Mouse (Mus musculus) lung, embryonic 16.5 days (tissue): ENCODE measurements around the gene Oasl1. TPM values are rescaled to one million over a fixed set of nuclear protein-coding genes. Genes with fewer than 3 reads are reported as not detected.
"Not testable (repeated sequence)": the region's sequence is repeated elsewhere in the genome, so short reads cannot be mapped to it uniquely, and the experiment has no call there.

Experiments used
- ATAC-seq: fragments of 200-750 bp; cut with Nextera tagmentation; 2 replicates; pipeline ENCODE4 v1.8.0; 2017; ENCODE audit warnings: low read depth, mild to moderate bottlenecking, moderate library complexity
- H3K27ac ChIP-seq: fragments of 300-500 bp; sonication (generic); 2 replicates; pipeline ENCODE4 v1.5.1; 2014; ENCODE audit warnings: mild to moderate bottlenecking, control low read depth, low read length
- H3K27me3 ChIP-seq: fragments of 300-500 bp; sonication (generic); 2 replicates; pipeline ENCODE4 v1.6.1; 2014; ENCODE audit warnings: low read depth, low read length, mixed read lengths; ENCODE audit not compliant: control insufficient read depth, insufficient read depth
- H3K36me3 ChIP-seq: fragments of 300-500 bp; sonication (generic); 2 replicates; pipeline ENCODE4 v1.6.1; 2014; ENCODE audit warnings: low read length; ENCODE audit not compliant: control insufficient read depth, insufficient read depth
- H3K4me1 ChIP-seq: fragments of 300-500 bp; sonication (generic); replicated peaks from 2 replicates; pipeline ENCODE4 v1.6.1; 2014; ENCODE audit warnings: low read length, mixed read lengths; ENCODE audit not compliant: control insufficient read depth, insufficient read depth
- H3K4me2 ChIP-seq: fragments of 300-500 bp; sonication (generic); 2 replicates; pipeline ENCODE4 v1.6.1; 2014; ENCODE audit warnings: low read depth, low read length, control low read depth
- H3K4me3 ChIP-seq: fragments of 300-500 bp; sonication (generic); 2 replicates; pipeline ENCODE4 v1.5.1; 2014; ENCODE audit warnings: mild to moderate bottlenecking, low read length, control low read depth
- H3K9ac ChIP-seq: fragments of 300-500 bp; sonication (generic); 2 replicates; pipeline ENCODE4 v1.6.1; 2014; ENCODE audit warnings: low read length, control low read depth
- H3K9me3 ChIP-seq: fragments of 300-500 bp; sonication (generic); 2 replicates; pipeline ENCODE4 v1.6.1; 2016; ENCODE audit warnings: low read length; ENCODE audit not compliant: control insufficient read depth
- WGBS: fragments of 180-500 bp; shearing (Covaris S2); extraction: QIAGEN DNeasy Blood & Tissue Kit; methylation state at CpG from one replicate; pipeline ENCODE4 v1.1.7; 2014; 5-methylcytosine and 5-hydroxymethylcytosine counted together
- polyA plus RNA-seq: library from polyadenylated mRNA; unstranded; fragments of >200 nt; fragmentation: Nextera tagmentation; extraction: Ambion mirVana; gene quantifications from 2 replicates; pipeline ENCODE4 v1.2.1, GENCODE M21; 2015

Gene Oasl1
- 0.50 and 0.85 TPM in 2 replicates for polyA plus RNA-seq

DNA sequence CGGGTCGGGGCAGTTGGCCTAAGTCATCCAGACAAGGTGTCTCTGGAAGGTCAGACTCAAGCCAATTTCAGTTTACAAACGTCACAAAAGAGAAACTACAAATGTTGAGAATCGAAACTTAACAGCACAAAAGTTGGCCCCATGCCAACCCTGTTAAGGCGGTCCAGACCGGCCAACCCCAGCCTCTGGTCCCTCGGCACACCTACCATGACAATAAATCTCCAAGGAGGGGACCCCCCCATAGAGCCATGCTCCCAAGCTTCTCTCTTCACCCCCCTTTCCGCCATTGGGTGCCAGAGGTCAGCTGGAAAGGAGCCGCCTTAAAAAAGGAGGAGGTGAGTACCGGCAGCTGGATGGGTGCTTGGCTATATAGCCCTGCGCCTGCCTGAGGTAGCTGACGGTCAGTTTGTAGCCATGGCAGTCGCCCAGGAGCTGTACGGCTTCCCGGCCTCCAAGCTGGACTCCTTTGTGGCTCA lies at the start of gene Oasl1:
Gene Oasl1, plus strand, starts transcription at position 243 of the 476 bp plus-strand sequence.
- H3K9me3 ChIP-seq = no peaks in the 10 kb centered on the region
- H3K4me1 ChIP-seq = 0 out of 2 replicates have a peak, but pooled peaks cover 4% of the 10 kb centered on the region
- peak; percentile 67; the same call in 1 of the 2 replicates for ATAC-seq
- 14% methylated on average over 15 of the region's 15 CpGs for WGBS
- H3K27ac ChIP-seq = no peak within 1 kb of the TSS
- no peaks in the 10 kb centered on the region for H3K27me3 ChIP-seq
- peak within 1 kb of the TSS; percentile 23 for H3K9ac ChIP-seq
- peak within 1 kb of the TSS; percentile 37 for H3K4me3 ChIP-seq
- peak within 1 kb of the TSS; percentile 61 for H3K4me2 ChIP-seq
- no peaks in the 10 kb centered on the region for H3K36me3 ChIP-seq

DNA sequence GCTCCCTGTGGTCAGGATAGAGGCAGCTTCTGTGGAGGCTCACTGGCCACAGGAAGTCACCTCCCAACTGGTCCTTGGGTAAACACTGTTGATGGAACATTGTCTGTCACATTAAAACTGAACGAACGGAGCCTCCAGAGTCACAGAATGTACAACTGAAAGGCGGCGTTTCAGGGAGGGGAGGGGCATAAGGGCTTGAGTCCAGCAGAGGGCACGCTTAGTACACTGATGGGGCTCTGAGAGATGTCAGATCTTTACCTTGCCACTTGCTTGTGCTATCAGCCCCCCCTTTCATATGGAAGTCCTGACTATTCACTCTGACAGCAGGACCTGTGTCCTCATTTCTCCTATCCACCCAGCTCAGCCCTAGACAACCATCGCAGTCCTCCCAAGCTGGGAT lies 47.2 kb upstream of the Oasl1 start:
- H3K4me2 ChIP-seq = 0 out of 2 replicates have a peak overlapping the region, but pooled peaks have one; percentile 1
- H3K9ac ChIP-seq = no peak overlapping the region
- H3K27me3 ChIP-seq = no peaks in the 10 kb centered on the region
- no peaks in the 10 kb centered on the region for H3K9me3 ChIP-seq
- no peaks in the 10 kb centered on the region for H3K4me1 ChIP-seq
- no peak overlapping the region for H3K4me3 ChIP-seq
- H3K27ac ChIP-seq = no peak overlapping the region
- 0 out of 2 replicates have a peak, but pooled peaks have one; percentile 31 for ATAC-seq
- no peaks in the 10 kb centered on the region for H3K36me3 ChIP-seq
- 30% methylated on average over 6 of the region's 6 CpGs for WGBS

DNA sequence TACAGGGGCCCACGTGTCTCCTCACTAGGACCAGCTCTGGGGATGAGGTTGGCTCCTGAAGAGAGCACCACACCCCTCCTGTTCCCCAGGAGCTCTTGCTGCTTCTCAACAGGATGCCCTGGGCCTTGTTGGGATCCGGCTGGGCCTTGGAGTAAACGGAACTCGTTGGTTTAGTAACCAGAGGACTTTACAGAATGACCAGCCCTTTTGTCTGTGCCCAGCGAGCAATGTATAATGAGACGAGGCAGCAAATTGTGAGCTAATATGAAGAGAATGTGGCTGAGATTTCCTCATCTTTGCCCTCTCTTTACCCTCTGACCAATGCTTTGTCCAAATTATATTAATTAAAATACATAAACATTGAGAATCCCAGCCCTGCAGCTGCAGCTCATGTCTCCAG lies 46.7 kb upstream of the Oasl1 start:
- H3K9ac ChIP-seq = no peak overlapping the region
- H3K4me3 ChIP-seq = no peak overlapping the region
- H3K36me3 ChIP-seq = no peaks in the 10 kb centered on the region
- H3K4me2 ChIP-seq = no peak overlapping the region
- no peaks in the 10 kb centered on the region for H3K4me1 ChIP-seq
- H3K27me3 ChIP-seq = no peaks in the 10 kb centered on the region
- WGBS = 42% methylated on average over 6 of the region's 6 CpGs
- H3K27ac ChIP-seq = no peak overlapping the region
- no peak for ATAC-seq
- no peaks in the 10 kb centered on the region for H3K9me3 ChIP-seq

DNA sequence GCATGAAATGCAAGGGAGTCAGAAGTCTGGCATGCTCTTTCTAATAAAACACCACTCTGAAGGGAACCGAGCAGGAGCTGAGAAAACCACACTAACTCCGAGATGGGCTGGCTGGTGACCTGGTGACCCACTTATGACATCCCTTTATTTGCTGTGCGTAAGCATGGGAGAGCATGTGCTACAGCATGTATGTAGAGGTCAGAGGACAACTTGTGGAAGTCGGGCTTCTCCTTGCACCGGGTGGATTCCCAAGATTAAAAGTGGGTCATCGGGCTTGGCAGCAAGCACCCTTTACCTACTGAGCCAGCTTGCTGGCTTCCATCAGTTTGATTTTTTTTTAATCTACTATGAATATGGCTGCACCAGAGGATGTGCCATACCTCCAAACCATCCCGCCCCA lies 45.6 kb upstream of the Oasl1 start:
- H3K27me3 ChIP-seq = no peaks in the 10 kb centered on the region
- H3K4me1 ChIP-seq = no peaks in the 10 kb centered on the region
- H3K9ac ChIP-seq = no peak overlapping the region
- 57% methylated on average over 7 of the region's 7 CpGs for WGBS
- no peaks in the 10 kb centered on the region for H3K9me3 ChIP-seq
- H3K4me2 ChIP-seq = no peak overlapping the region
- no peak for ATAC-seq
- no peak overlapping the region for H3K27ac ChIP-seq
- H3K4me3 ChIP-seq = no peak overlapping the region
- H3K36me3 ChIP-seq = no peaks in the 10 kb centered on the region

DNA sequence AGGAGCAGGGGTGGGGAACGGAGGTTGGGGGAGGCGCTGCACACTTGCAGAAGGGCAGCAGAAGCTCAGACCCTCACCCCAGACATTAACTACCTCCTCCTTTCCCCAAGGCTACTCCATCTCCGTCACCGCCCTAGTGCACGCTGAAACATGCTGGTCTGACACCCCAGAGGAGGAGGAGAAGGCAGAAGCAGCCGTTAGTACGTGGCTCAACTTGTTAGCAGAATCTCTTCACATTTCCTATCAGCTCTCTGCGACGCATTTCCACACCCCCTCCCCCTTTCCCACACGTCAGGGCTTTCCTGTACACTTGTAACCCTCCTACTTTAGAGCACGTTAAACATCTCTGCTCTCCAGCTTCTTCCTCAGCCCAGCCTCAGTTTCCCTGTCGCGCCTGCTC lies 43.6 kb upstream of the Oasl1 start:
- Histone ChIP-seq H3K4me3 (no peak overlapping the region), H3K4me1 (no peaks in the 10 kb centered on the region), H3K9me3 (no peaks in the 10 kb centered on the region), H3K27me3 (no peaks in the 10 kb centered on the region), H3K36me3 (no peaks in the 10 kb centered on the region), H3K27ac (no peak overlapping the region), H3K9ac (no peak overlapping the region), H3K4me2 (no peak overlapping the region)
- WGBS = 29% methylated on average over 10 of the region's 13 CpGs
- no peak for ATAC-seq

DNA sequence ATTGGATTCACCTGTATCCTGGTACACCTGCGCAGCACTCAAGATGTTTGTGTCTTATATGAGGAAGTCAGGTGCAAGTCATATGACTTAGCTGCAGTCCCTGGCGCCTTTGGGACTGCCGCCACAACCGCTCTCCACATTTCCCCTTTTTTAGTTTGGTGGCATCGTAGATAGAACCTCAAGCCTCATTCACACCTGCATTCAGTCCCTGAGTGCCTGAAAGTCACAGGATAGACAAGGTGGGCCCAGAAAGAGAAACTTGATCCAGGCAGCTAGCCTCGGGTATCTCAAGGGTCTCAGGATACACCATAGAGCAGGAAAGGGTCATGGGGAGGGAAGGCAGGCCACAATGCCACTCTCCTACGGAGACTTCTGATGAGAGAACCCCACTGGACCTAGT lies 40.7 kb upstream of the Oasl1 start:
- WGBS = 82% methylated on average over 6 of the region's 7 CpGs
- H3K9ac ChIP-seq, H3K4me1 ChIP-seq, H3K27ac ChIP-seq, ATAC-seq, H3K36me3 ChIP-seq, H3K27me3 ChIP-seq, H3K4me2 ChIP-seq, H3K9me3 ChIP-seq, H3K4me3 ChIP-seq: not testable (repeated sequence)

DNA sequence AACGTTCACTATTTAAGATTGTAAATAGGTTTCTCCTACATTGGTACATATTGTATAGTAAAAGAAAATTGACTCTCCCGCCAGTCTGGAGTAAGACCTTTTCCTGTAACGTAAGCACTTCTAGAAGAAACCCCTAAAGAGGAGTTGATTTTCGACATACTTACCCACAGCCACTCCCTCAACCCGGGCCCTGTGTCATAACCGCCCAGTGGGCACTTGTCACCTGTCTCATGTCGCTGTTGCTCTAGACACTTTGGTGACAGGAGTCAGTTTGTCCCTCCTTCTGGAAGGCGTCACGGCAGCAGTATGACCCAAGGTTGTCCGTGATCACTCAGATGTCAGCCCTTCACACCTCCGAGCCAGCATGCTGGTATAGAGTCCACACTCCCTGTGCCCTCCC lies 40.0 kb upstream of the Oasl1 start:
- no peak overlapping the region for H3K9ac ChIP-seq

DNA sequence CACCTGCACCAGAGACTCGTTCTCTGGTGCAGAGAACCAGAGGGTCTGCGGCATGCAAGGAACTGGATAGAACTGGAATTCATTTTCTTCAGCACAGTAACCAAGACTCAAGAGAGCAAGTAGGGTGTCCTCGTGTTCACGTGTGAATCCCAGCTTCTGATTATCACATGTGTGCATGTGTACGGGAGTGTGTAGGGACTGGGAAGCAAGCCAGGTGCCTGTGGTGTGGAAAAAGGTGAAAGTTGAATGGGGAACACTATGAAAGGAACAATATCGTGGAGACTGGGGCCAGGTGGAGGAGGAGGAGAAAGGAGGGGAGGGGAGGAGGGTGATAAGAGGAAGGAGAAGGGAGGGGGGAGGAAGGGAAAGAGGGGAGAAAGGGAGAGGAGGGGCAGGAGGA lies 36.2 kb upstream of the Oasl1 start:
- ATAC-seq = no peak
- H3K27me3 ChIP-seq = no peaks in the 10 kb centered on the region
- no peaks in the 10 kb centered on the region; the same call in 1 of the 2 replicates for H3K9me3 ChIP-seq
- WGBS = 66% methylated on average over 6 of the region's 6 CpGs
- no peak overlapping the region for H3K4me3 ChIP-seq
- no peaks in the 10 kb centered on the region for H3K4me1 ChIP-seq
- no peaks in the 10 kb centered on the region for H3K36me3 ChIP-seq
- H3K27ac ChIP-seq = no peak overlapping the region
- H3K4me2 ChIP-seq = no peak overlapping the region
- no peak overlapping the region for H3K9ac ChIP-seq

More for the DNA sequence above, 40.0 kb upstream of the Oasl1 start:
- H3K27ac ChIP-seq = no peak overlapping the region
- no peaks in the 10 kb centered on the region for H3K4me1 ChIP-seq
- H3K4me3 ChIP-seq = no peak overlapping the region
- no peaks in the 10 kb centered on the region for H3K27me3 ChIP-seq
- no peak for ATAC-seq
- no peak overlapping the region for H3K4me2 ChIP-seq
- 70% methylated on average over 11 of the region's 11 CpGs for WGBS
- no peaks in the 10 kb centered on the region for H3K9me3 ChIP-seq
- no peaks in the 10 kb centered on the region for H3K36me3 ChIP-seq

DNA sequence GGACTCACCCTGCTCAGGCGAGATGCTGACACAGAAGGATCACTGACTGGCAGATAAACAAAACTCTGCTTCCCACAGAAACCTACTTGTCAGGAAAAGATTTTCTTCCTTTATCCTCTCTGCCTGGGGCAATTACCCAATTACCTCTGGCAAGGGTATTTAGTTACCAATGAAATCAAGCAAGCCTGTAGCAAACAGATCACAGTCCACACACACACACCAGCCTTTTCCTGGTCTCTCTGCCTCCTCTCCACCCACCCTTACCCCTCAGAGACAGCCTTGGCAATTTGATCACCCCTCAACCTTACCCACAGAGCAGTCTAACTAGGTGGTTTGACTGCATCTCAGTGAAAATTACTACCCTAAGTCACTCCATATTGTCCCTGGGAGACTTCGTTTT lies 34.0 kb upstream of the Oasl1 start:
- ATAC-seq = no peak
- no peak overlapping the region for H3K4me2 ChIP-seq
- H3K27ac ChIP-seq = no peak overlapping the region
- no peak overlapping the region for H3K4me3 ChIP-seq
- no peaks in the 10 kb centered on the region for H3K36me3 ChIP-seq
- no peaks in the 10 kb centered on the region for H3K27me3 ChIP-seq
- H3K4me1 ChIP-seq = no peaks in the 10 kb centered on the region
- WGBS = 76% methylated on average over 2 of the region's 2 CpGs
- H3K9me3 ChIP-seq = no peaks in the 10 kb centered on the region; the same call in 1 of the 2 replicates
- H3K9ac ChIP-seq = no peak overlapping the region

DNA sequence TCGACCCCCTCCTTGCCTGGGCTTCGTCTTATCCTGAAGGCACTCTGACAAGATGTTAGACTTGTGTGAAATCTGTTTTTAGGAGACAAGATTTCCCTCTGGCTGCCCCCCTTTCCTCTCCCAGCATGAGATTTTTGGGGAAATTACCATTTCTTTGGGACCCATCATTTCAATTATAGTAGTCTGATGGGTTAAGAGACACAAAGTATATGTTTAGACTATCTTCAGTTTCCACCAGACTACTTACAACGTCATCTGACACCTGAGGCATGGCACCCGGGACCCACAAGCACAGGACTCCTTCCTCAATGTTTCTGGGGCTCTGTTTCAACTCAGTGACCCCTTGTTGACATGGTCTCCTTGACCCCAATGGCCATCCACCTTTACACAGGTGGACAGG lies 27.5 kb upstream of the Oasl1 start:
- no peak overlapping the region for H3K4me2 ChIP-seq
- peaks cover 4% of the 10 kb centered on the region; the same call in 1 of the 2 replicates for H3K4me1 ChIP-seq
- WGBS = 78% methylated on average over 4 of the region's 4 CpGs
- H3K27me3 ChIP-seq = no peaks in the 10 kb centered on the region
- H3K9me3 ChIP-seq = no peaks in the 10 kb centered on the region
- H3K27ac ChIP-seq = no peak overlapping the region
- no peaks in the 10 kb centered on the region for H3K36me3 ChIP-seq
- no peak for ATAC-seq
- no peak overlapping the region for H3K9ac ChIP-seq
- no peak overlapping the region for H3K4me3 ChIP-seq
